Mouse (Mus musculus) lung, postnatal 25 days (tissue): ENCODE measurements at regions not wholly inside any gene's neighbourhood (a gene's known extent, or its start where the extent isn't known, plus 50 kb on each side); places are given as distances from the start of the nearest gene placed in this dataset.
"Not testable (repeated sequence)": the region's sequence is repeated elsewhere in the genome, so short reads cannot be mapped to it uniquely, and the experiment has no call there.

Source experiments
- DNase-seq: peaks from one replicate; pipeline ENCODE4 v3.0.0; 2022; ENCODE audit warnings: low spot score

GRCm38 (mm10) chr14:53582528-53582927, 671.4 kb downstream of the Dad1 start:
- DNase-seq, result not testable (repeated sequence)

- not testable (repeated sequence) for DNase-seq
Measured at GRCm38 (mm10) chr14:53581734-53582133, 672.2 kb downstream of the Dad1 start.

GRCm38 (mm10) chr14:53576927-53577326, 677.0 kb downstream of the Dad1 start:
- DNase-seq, result not testable (repeated sequence)

- not testable (repeated sequence) for DNase-seq
Measured at GRCm38 (mm10) chr14:53572701-53573100, 681.2 kb downstream of the Dad1 start.

- no peak for DNase-seq
Measured at GRCm38 (mm10) chr14:53562606-53563005, 691.3 kb downstream of the Dad1 start.

GRCm38 (mm10) chr14:53560146-53560545, 693.8 kb downstream of the Dad1 start:
- not testable (repeated sequence) for DNase-seq

- DNase-seq, result not testable (repeated sequence)
Measured at GRCm38 (mm10) chr14:53559386-53559920, 694.5 kb downstream of the Dad1 start.

- DNase-seq, result no peak
Measured at GRCm38 (mm10) chr14:53553771-53554170, 700.1 kb downstream of the Dad1 start.

- not testable (repeated sequence) for DNase-seq
Measured at GRCm38 (mm10) chr14:53547365-53547764, 706.5 kb downstream of the Dad1 start.

GRCm38 (mm10) chr14:53545351-53545750, 708.6 kb downstream of the Dad1 start:
- DNase-seq, result no peak

GRCm38 (mm10) chr14:53541640-53542039, 712.3 kb downstream of the Dad1 start:
- not testable (repeated sequence) for DNase-seq

GRCm38 (mm10) chr14:53537895-53538294, 716.0 kb downstream of the Dad1 start:
- not testable (repeated sequence) for DNase-seq

GRCm38 (mm10) chr14:53523430-53523829, 730.5 kb downstream of the Dad1 start:
- not testable (repeated sequence) for DNase-seq

GRCm38 (mm10) chr14:53518954-53519353, 735.0 kb downstream of the Dad1 start:
- not testable (repeated sequence) for DNase-seq

GRCm38 (mm10) chr14:53516623-53517238, 737.2 kb downstream of the Dad1 start:
- not testable (repeated sequence) for DNase-seq

GRCm38 (mm10) chr14:53505389-53505788, 748.5 kb downstream of the Dad1 start:
- DNase-seq, result peak; percentile 0

GRCm38 (mm10) chr14:53488383-53488782, 765.5 kb downstream of the Dad1 start:
- not testable (repeated sequence) for DNase-seq

- not testable (repeated sequence) for DNase-seq
Measured at GRCm38 (mm10) chr14:53487611-53488010, 766.3 kb downstream of the Dad1 start.

GRCm38 (mm10) chr14:53474170-53474569, 779.7 kb downstream of the Dad1 start:
- not testable (repeated sequence) for DNase-seq

- not testable (repeated sequence) for DNase-seq
Measured at GRCm38 (mm10) chr14:53460790-53461189, 793.1 kb downstream of the Dad1 start.

GRCm38 (mm10) chr14:53454001-53454400, 799.9 kb downstream of the Dad1 start:
- no peak for DNase-seq

- not testable (repeated sequence) for DNase-seq
Measured at GRCm38 (mm10) chr14:53439643-53440042, 814.3 kb downstream of the Dad1 start.

GRCm38 (mm10) chr14:53430130-53430529, 823.8 kb downstream of the Dad1 start:
- not testable (repeated sequence) for DNase-seq

GRCm38 (mm10) chr14:53428447-53428846, 825.5 kb downstream of the Dad1 start:
- not testable (repeated sequence) for DNase-seq
